Mouse (Mus musculus) hematopoietic stem cell, adult 5-6 weeks (primary cell): ENCODE results near the gene Gm13199. TPM values are rescaled to one million over a fixed set of nuclear protein-coding genes. Genes with fewer than 3 reads are reported as not detected.

Experiments
- ATAC-seq, 2 experiments: fragments of 125-278 bp in 1 of 2; replicated peaks in 1 of 2; 2 replicates each; pipeline ENCODE4 v1.8.0; 2016 to 2017; ENCODE audit warnings: inconsistent platforms in 2 of 2, mild to moderate bottlenecking in 2 of 2, moderate number of reproducible peaks in 2 of 2, low read depth in 1 of 2, moderate TSS enrichment in 1 of 2; ENCODE audit not compliant: low FRiP score in 2 of 2, poor library complexity in 2 of 2, severe bottlenecking in 2 of 2, insufficient read depth in 1 of 2, low TSS enrichment in 1 of 2
- total RNA-seq: library from RNA; stranded (forward); fragments of 172-1452, 232-1000 nt; gene quantifications from 2 replicates; pipeline ENCODE4 v1.2.3, GENCODE M21; 2017

The Gm13199 gene
- total RNA-seq, 1 experiment from 2014 or later, result not detected

DNA sequence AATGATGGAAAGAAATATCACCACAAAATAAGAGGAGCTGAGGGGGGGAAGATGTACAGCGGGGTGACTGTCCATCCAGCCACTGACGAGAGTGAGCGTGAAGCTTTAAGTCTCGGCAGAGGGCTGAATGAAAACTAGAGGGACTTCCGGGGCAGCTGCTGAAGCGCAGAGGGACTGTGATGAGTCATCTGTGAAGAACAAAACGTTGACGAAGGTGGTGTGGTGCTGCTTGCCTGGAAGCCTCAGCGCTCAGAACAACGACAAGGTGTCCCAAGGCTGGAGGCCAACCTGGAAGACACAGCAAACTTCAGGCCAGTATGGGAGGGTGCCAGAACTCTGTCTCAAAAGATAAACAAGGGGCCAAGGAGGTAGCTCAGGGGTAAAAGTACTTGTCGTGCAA, 21.9 kb downstream of the Gm13199 start:
- ATAC-seq, result no peak

DNA sequence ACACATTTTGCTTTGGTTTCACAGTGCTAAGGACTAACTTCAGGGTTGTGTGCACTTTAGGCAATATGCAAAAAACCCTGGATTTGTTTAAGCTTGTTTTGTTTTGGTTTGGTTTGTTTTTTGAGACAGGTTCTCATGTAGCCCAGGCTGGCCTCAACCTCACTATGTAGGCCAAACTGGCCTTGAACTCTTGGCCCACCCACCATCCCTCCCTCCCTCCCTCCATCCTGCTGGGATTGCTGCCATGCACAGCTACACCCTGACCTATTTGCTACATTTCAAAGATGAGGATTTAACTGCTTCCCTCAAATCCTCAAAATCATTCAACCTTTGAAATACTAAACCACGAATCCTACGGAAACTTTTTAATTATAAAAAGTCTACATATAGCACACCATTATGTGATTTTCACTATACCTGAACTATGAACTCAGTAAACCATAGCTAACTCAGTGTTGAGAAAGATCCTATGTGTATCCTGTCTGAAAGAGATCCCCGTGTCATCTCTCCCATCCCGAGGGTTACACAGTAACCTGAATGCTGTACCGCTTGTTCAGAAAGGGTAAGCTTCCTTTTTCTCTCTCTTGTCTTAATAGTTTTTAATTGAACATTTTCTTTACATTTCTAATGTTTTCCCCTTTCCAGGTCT, 37.3 kb downstream of the Gm13199 start:
- no peak for ATAC-seq

DNA sequence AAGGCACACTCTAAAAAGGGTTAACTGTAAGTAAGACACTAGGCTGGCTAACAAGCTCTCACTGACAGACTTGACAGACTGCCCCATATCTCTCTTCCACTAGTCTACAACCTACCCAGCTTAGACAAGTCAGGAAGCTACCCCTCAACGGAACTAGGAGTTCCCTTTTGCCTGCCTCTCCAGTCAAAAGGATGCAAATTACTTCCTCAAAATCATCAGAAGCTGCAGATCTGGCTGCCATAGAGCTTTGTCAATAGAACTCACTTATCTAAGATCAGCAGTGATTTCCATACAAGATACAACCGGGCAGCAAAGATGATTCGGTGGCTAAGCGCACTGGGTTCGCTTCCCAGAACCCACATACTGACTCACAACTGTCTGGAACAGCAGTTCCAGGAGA, 38.0 kb downstream of the Gm13199 start:
- ATAC-seq, result peak; percentile 74 to 91

DNA sequence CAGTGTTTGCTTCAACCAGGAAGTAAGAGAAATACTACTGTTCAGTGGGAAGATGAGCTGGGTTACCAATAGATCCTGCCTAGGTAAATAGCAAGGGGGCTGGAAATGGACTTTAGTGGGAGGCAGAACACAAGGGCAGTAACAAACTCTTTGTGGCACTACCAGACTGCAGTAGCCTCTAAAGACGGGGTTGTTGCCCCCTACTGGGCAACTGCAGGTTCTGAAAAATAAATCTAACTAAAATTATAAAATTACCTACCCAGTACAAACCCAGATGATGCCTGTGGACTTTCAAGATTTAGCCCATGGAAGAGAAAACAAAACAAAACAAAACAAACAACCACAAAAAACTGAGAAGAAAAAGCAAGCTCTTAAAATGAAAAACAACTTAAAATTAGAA, 38.5 kb downstream of the Gm13199 start:
- no peak; a peak in 1 of 4 replicates for ATAC-seq

DNA sequence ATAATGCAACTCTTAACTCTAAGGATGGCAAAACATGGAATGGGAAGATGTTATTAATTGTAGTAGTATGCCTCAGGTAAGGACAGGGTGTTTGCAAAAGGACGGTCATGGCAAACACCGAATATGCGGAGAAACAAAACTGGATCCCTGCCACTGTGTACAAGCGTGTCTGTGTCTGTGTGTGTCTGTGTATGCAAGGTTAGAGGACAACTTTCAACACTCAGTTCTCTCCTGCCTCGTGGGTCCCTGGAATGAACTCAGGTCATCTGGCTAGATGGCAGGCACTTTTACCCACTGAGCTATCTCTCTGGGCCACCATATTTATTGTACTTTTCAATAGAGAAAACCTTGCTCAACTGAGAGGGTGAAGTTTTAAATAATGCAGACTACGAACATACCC, 40.3 kb downstream of the Gm13199 start:
- no peak for ATAC-seq

DNA sequence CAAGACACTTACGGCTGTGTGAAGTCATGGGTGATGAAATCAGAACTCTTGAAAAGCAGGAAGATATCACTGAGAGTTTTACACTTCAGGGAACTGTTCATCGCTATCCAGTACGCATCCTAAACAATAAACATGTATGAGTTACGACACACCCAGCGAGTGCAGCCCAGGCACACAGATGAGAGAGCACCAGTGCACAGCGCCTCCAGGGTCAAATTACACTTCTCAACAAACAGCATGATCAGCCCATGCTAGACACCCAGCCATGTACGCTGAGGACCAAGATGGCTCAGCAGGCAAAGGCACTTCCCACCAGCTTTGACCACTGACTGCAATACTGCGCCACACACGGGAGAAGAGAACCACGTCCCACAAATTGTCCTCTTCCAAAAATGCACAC, 41.5 kb downstream of the Gm13199 start:
- ATAC-seq, result no peak

Other genes starting within 250 kb of the Gm13199 start
- 7.8 and 16.4 TPM in 2 replicates for gene Camk1d, start 148.4 kb downstream of the Gm13199 start, total RNA-seq
- gene Nudt5, start 17.9 kb downstream of the Gm13199 start, total RNA-seq, result 53.1 and 54.3 TPM in 2 replicates
- gene Cdc123, start 17.8 kb downstream of the Gm13199 start, total RNA-seq, result 91.4 and 98.6 TPM in 2 replicates
- 23.4 and 24.8 TPM in 2 replicates for gene Sec61a2, start 32.5 kb upstream of the Gm13199 start, total RNA-seq
- 0.69 and 0.89 TPM in 2 replicates for gene Dhtkd1, start 79.9 kb upstream of the Gm13199 start, total RNA-seq
- gene Upf2, start 88.5 kb upstream of the Gm13199 start, total RNA-seq, result 46.3 and 59.5 TPM in 2 replicates